Comparison of ENCODE assay signal across 33 mouse cellular contexts in genomic region chr11:70954711-70955110, GRCm38 (mm10).
"Had no signal": no experiment of that assay in that cellular context is flagged by ENCODE, and none has a peak within 500 bp of the region (broad histone marks: within the 10 kb centered on the region; RNA-seq: fewer than 3 reads in every experiment).

No protein-coding gene starts in this region.

- H3K27ac ChIP-seq: heart, embryonic 13.5 days; heart, embryonic 15.5 days; hindbrain, embryonic 12.5 days; hindbrain, embryonic 13.5 days; hindbrain, embryonic 14.5 days; hindbrain, embryonic 15.5 days; hindbrain, postnatal 0 days; intestine, embryonic 15.5 days; kidney, embryonic 15.5 days; kidney, postnatal 0 days; layer of hippocampus, adult 2 months; left cerebral cortex, adult 2 months had no signal

- H3K27me3 ChIP-seq: heart, embryonic 12.5 days; heart, embryonic 13.5 days; heart, embryonic 15.5 days; hindbrain, embryonic 12.5 days; hindbrain, embryonic 13.5 days; hindbrain, embryonic 15.5 days; intestine, embryonic 15.5 days; kidney, embryonic 15.5 days had no signal

- DNase-seq: heart, postnatal 10 days; heart, postnatal 14 days; heart, postnatal 36 days; heart, postnatal 4 days; kidney, adult 11 months; kidney, adult 18-20 months; kidney, adult 2 months; kidney, adult 8-10 months; kidney, adult 9 months; kidney, postnatal 10 days; kidney, postnatal 14 days; kidney, postnatal 25 days; kidney, postnatal 36 days; kidney, postnatal 4 days; layer of hippocampus, adult 9-11 months; layer of hippocampus, postnatal 36 days had no signal

- H3K9ac ChIP-seq: heart, embryonic 12.5 days; heart, embryonic 13.5 days; heart, embryonic 15.5 days; hindbrain, embryonic 12.5 days; hindbrain, embryonic 13.5 days; hindbrain, embryonic 14.5 days; hindbrain, embryonic 15.5 days; intestine, embryonic 15.5 days; kidney, embryonic 15.5 days had no signal

- ATAC-seq: hindbrain, embryonic 16.5 days; hindbrain, postnatal 0 days; inflammation-experienced regulatory T-cells, adult 6 months; intestine, embryonic 15.5 days; intestine, embryonic 16.5 days; intestine, postnatal 0 days had no signal

- H3K9me3 ChIP-seq: heart, embryonic 12.5 days; heart, embryonic 13.5 days; heart, embryonic 15.5 days; hindbrain, embryonic 12.5 days; hindbrain, embryonic 13.5 days; hindbrain, embryonic 15.5 days; intestine, embryonic 15.5 days; kidney, embryonic 15.5 days had no signal

- H3K4me1 ChIP-seq: heart, embryonic 12.5 days; heart, embryonic 13.5 days; heart, embryonic 15.5 days; hindbrain, embryonic 12.5 days; hindbrain, embryonic 13.5 days; hindbrain, embryonic 15.5 days; intestine, embryonic 15.5 days; kidney, embryonic 15.5 days had no signal

- H3K4me3 ChIP-seq: heart, embryonic 12.5 days; heart, embryonic 13.5 days; heart, embryonic 15.5 days; hindbrain, embryonic 12.5 days; hindbrain, embryonic 13.5 days; hindbrain, embryonic 15.5 days; intestine, embryonic 15.5 days; kidney, embryonic 15.5 days; layer of hippocampus, adult 2 months; left cerebral cortex, adult 2 months had no signal
